Mouse (Mus musculus) stomach, postnatal 0 days (tissue): ENCODE measurements around the gene Plekhh1.

ENCODE experiments used
- CTCF ChIP-seq: IDR thresholded peaks from 2 replicates; pipeline ENCODE4 v1.5.1; 2016; ENCODE audit warnings: antibody characterized with exemption, low read depth, mild to moderate bottlenecking, moderate library complexity
- EP300 ChIP-seq: optimal IDR thresholded peaks from 2 replicates; pipeline ENCODE3; 2016; ENCODE audit warnings: antibody characterized with exemption

GRCm38 (mm10) chr12:79010569-79010968 lies 18.4 kb upstream of the Plekhh1 start:
- TF ChIP-seq CTCF = no peak
- no peak for TF ChIP-seq EP300
